Mouse (Mus musculus): Measurements from ENCODE around the gene Zfp644. TPM values are rescaled to one million over a fixed set of nuclear protein-coding genes. Genes with fewer than 3 reads are reported as not detected.

Gene Zfp644
- polyA plus RNA-seq, 1 experiment from 2014 or later: 86.8 TPM

DNA sequence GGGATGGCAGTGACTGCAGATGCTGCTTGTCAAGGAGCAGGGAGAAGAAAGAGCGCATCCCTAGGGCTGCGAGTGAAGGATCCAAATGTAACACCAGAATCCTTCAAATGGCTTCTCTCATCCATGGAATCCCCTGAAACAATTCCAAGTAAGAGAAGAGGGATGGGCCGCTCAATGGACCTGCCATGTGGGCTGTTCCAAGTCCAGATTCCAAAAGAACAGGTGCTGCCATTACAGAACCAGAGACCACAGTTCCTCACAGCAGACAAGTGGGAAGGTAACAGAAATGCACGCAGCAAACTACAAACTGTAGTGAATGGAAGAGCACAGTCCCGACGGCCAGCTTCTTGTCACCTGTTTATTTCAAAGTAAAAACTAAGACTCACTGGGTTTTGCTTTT is 76.6 kb downstream of the Zfp644 start:
- H3K4me3 ChIP-seq: no peak overlapping the region
- no peak overlapping the region for H3K27ac ChIP-seq (replicated peaks)
- no peaks in the 10 kb centered on the region for H3K27me3 ChIP-seq
- peaks cover 4% of the 10 kb centered on the region; the same call in 1 of the 2 replicates for H3K36me3 ChIP-seq
- no peaks in the 10 kb centered on the region for H3K9me3 ChIP-seq
- no peak overlapping the region for H3K9ac ChIP-seq (replicated peaks)
- H3K4me1 ChIP-seq: no peaks in the 10 kb centered on the region
- WGBS: 90% methylated on average over 6 of the region's 6 CpGs
- H3K4me2 ChIP-seq (replicated peaks): no peak overlapping the region
- no peak for ATAC-seq (replicated peaks)

DNA sequence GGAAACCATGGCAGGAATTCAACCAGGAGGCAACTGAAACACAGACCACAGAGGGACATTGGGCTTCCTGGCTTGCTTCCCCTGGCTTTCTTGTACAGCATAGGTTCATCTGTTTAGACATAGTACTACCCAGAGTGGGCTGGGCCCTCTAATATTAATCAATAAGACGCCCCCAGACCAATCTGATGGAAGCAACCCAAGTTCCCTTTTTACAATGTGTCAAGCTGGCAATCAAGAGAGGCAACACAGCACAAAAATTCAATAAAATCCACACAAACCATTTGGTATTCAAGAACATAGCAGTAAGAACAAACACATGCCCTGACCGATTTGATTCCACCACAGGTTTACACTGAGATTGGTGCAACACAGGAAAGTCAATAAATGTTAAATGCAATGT is 82.1 kb downstream of the Zfp644 start:
- WGBS: 96% methylated on average over 2 of the region's 2 CpGs
- H3K4me2 ChIP-seq (replicated peaks): no peak overlapping the region

DNA sequence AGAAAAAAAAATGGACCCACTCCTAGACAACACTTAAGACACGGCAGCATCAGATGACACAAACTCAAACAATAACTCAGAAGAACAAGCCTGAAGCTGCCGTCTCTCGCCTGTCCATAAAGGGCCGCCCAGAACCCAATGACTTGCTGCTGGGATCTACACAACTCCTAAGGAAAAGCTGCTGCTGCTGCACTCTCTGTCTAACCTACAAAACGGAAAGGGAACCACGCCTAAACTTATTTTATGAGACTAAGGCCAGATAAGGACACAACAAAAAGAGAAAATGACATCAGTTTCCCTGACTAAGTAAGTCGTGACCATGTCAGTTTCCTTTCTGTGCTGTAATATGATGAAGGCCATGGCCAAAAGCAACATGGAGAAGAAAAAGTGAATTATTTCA is 82.5 kb downstream of the Zfp644 start:
- no peak overlapping the region for H3K4me3 ChIP-seq
- H3K27me3 ChIP-seq: no peaks in the 10 kb centered on the region
- H3K4me2 ChIP-seq (replicated peaks): no peak overlapping the region
- ATAC-seq (replicated peaks): no peak
- H3K9me3 ChIP-seq: no peaks in the 10 kb centered on the region
- no peaks in the 10 kb centered on the region for H3K4me1 ChIP-seq
- no peaks in the 10 kb centered on the region; the same call in none of the 2 replicates for H3K36me3 ChIP-seq
- 87% methylated on average over 7 of the region's 7 CpGs for WGBS
- no peak overlapping the region for H3K9ac ChIP-seq (replicated peaks)
- H3K27ac ChIP-seq (replicated peaks): no peak overlapping the region

More for the DNA sequence above, 82.1 kb downstream of the Zfp644 start:
- Histone ChIP-seq H3K9me3 (no peaks in the 10 kb centered on the region), H3K9ac (replicated peaks) (no peak overlapping the region), H3K36me3 (no peaks in the 10 kb centered on the region; the same call in none of the 2 replicates), H3K4me3 (no peak overlapping the region), H3K4me1 (no peaks in the 10 kb centered on the region), H3K27ac (replicated peaks) (no peak overlapping the region), H3K27me3 (no peaks in the 10 kb centered on the region)
- ATAC-seq (replicated peaks): no peak

DNA sequence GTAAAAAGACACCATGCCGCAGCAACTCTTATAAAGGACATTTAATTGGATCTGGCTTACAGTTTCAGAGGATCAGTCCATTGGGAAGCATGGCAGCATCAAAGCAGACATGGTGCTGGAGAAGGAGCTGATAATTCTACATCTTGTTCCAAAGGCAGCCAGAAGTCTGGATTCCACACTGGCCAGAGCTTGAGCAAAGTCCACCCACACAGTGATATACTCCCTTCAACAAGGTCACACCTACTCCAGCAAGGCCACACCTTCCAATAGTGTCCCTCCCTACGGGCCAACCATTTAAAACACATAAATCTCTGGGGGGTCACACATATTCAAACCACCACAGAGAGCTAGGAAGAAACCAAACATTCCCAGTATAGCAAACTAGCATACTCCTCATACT is 84.9 kb downstream of the Zfp644 start:
- H3K27me3 ChIP-seq: no peaks in the 10 kb centered on the region
- ATAC-seq (replicated peaks): no peak
- no peaks in the 10 kb centered on the region for H3K9me3 ChIP-seq
- no peak overlapping the region for H3K9ac ChIP-seq (replicated peaks)
- no peaks in the 10 kb centered on the region for H3K4me1 ChIP-seq
- 95% methylated on average over 2 of the region's 2 CpGs for WGBS
- H3K27ac ChIP-seq (replicated peaks): no peak overlapping the region
- H3K4me2 ChIP-seq (replicated peaks): no peak overlapping the region
- no peak overlapping the region for H3K4me3 ChIP-seq
- no peaks in the 10 kb centered on the region; the same call in none of the 2 replicates for H3K36me3 ChIP-seq

DNA sequence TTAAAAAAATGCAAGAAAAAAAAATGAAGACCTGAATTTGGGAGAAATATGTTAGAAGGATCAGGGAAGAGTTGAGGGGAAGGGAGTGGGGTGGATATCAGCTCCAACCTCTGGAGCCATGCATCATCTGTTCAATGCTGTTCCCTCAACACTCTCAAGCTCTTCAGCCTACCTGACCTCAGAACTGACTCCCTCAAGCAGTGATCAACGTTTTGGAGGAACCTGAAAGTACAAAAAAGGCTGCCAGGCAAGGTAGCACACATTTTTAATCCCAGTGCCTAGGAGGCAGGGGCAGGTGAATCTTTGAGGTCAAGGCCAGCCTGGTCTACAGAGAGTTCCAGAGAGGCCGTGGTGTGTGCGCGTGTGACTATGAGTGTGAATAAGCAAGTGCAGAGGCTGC is 88.3 kb downstream of the Zfp644 start, which contains the start of gene Gm17304:
Gm17304 (plus strand) TSS at position 301 of the 400 bp plus-strand sequence.
- 95% methylated on average over 4 of the region's 4 CpGs for WGBS
- ATAC-seq (replicated peaks): no peak

DNA sequence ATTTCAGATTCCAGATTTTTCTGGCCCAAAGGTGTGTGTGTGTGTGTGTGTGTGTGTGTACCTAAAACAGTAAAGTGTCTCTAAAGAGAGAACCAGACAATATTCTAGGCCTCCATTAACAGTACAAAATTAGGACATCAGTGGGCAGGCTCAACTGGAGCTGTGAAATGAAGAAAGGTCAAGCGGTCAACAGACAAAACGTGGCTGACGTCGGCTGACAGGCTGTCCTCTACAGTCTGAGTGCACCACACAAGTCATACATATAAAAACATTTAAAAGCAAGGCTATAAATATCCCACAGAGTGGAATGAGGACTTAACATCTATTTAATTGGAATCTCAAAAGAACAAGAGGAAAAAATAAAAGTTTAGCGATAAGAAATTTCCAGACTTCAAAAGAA is 90.0 kb downstream of the Zfp644 start:
- 85% methylated on average over 5 of the region's 5 CpGs for WGBS
- Histone ChIP-seq H3K9me3 (no peaks in the 10 kb centered on the region), H3K9ac (replicated peaks) (no peak overlapping the region), H3K27ac (replicated peaks) (no peak overlapping the region), H3K36me3 (no peaks in the 10 kb centered on the region; the same call in 1 of the 2 replicates), H3K27me3 (no peaks in the 10 kb centered on the region), H3K4me3 (no peak overlapping the region), H3K4me2 (replicated peaks) (no peak overlapping the region), H3K4me1 (no peaks in the 10 kb centered on the region)
- no peak for ATAC-seq (replicated peaks)

More for the DNA sequence above, 88.3 kb downstream of the Zfp644 start, which contains the start of gene Gm17304:
- no peaks in the 10 kb centered on the region; the same call in 1 of the 2 replicates for H3K36me3 ChIP-seq
- no peaks in the 10 kb centered on the region for H3K4me1 ChIP-seq
- no peak within 1 kb of the TSS for H3K27ac ChIP-seq (replicated peaks)
- H3K9ac ChIP-seq (replicated peaks): no peak within 1 kb of the TSS
- no peaks in the 10 kb centered on the region for H3K27me3 ChIP-seq
- no peaks in the 10 kb centered on the region for H3K9me3 ChIP-seq
- no peak within 1 kb of the TSS for H3K4me2 ChIP-seq (replicated peaks)
- no peak within 1 kb of the TSS for H3K4me3 ChIP-seq

DNA sequence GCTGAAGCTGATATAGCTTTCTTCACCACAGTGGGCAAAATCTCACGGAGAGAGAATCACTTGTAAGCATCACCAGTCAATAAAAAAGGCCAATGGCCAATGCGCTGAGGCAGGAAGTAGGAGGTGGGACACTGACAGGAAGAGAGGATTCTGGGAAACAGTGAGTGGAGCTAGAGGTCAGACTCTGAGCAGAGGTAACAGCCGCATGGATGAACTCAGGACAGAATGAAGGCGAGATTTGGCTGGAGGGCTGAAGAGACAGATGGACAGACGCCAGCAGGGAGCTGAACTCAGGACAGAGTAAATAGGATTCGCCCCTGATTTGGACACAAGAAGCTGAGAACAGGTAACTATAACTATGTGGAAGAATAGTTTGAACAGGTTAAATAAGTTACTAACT is 92.0 kb downstream of the Zfp644 start:
- H3K4me3 ChIP-seq: no peak overlapping the region
- no peak overlapping the region for H3K9ac ChIP-seq (replicated peaks)
- H3K36me3 ChIP-seq: no peaks in the 10 kb centered on the region
- H3K27me3 ChIP-seq: no peaks in the 10 kb centered on the region
- ATAC-seq (replicated peaks): no peak
- H3K9me3 ChIP-seq: no peaks in the 10 kb centered on the region
- 91% methylated on average over 6 of the region's 6 CpGs for WGBS
- H3K27ac ChIP-seq (replicated peaks): no peak overlapping the region
- H3K4me2 ChIP-seq (replicated peaks): no peak overlapping the region
- H3K4me1 ChIP-seq: no peaks in the 10 kb centered on the region

DNA sequence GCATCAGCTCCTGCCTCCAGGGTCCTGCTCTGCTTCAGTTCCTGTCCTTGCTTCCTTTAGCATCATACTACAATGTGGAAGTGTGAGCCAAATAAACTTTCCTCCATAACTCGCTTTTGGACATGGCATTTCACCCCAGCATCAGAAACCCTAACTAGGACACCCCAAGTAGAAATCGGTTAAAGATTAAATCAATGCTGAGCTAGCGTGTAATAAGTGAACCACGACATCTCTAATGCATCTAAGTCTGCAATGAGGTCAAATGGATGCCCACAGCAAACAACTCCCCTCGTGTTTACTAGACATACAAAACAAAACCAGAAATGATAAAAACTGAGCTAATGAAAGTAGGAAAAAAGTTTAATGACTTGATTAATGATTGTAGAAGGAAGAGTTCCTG is 92.7 kb downstream of the Zfp644 start:
- Histone ChIP-seq H3K36me3 (no peaks in the 10 kb centered on the region), H3K4me2 (replicated peaks) (no peak overlapping the region), H3K27ac (replicated peaks) (no peak overlapping the region), H3K4me3 (no peak overlapping the region), H3K9me3 (no peaks in the 10 kb centered on the region), H3K27me3 (no peaks in the 10 kb centered on the region), H3K4me1 (no peaks in the 10 kb centered on the region), H3K9ac (replicated peaks) (no peak overlapping the region)
- ATAC-seq (replicated peaks): no peak
- WGBS: 95% methylated on average over 5 of the region's 5 CpGs

DNA sequence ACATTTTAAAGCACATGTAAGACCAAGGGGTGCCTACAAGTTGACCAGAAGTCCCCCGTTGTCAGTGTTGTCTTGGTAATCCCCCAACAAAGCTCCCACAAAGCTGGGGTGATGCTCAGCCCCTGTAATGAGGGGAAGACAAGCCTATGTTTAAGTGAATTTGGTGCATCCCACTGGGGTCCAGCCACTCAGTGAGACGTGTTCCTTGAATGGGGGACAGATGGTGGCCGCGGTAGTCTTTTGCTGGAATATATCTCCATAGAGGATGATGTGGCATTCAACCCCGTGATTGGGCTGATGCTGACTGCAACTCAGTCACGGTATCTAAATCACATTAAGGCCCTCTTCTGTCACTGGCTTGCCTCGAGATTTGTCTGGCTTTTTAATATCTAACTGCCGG is 97.6 kb downstream of the Zfp644 start:
- Histone ChIP-seq H3K36me3 (0 out of 2 replicates have a peak, but pooled peaks cover 7% of the 10 kb centered on the region), H3K9me3 (no peaks in the 10 kb centered on the region), H3K27me3 (no peaks in the 10 kb centered on the region), H3K4me1 (peaks cover 8% of the 10 kb centered on the region), H3K4me2 (replicated peaks) (no peak overlapping the region), H3K27ac (replicated peaks) (no peak overlapping the region), H3K4me3 (no peak overlapping the region), H3K9ac (replicated peaks) (no peak overlapping the region)
- no peak for ATAC-seq (replicated peaks)
- WGBS: 85% methylated on average over 8 of the region's 8 CpGs

DNA sequence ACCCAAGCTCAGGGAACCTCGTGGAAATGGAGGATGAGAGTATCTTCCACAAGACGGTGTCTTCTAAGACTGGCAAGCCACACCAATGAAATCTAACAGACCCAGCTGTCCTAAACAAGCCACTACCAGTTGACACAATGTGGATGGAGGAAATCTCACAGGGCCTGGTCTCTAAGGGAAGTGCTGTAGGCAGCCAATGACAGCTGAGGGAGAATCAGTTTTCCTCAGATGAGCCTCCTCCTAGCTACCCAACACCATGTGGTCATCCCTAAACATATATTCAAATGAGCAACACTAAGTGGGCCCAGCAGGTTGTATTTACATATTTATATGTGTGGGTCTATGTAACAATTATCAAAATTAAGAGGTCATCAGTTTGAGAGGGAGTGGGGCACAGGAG is 99.6 kb downstream of the Zfp644 start:
- no peaks in the 10 kb centered on the region for H3K9me3 ChIP-seq
- 90% methylated on average over 2 of the region's 2 CpGs for WGBS
- H3K36me3 ChIP-seq: 0 out of 2 replicates have a peak, but pooled peaks cover 7% of the 10 kb centered on the region
- no peak overlapping the region for H3K4me2 ChIP-seq (replicated peaks)
- ATAC-seq (replicated peaks): peak; percentile 81; the same call in 1 of the 2 replicates
- H3K4me1 ChIP-seq: peaks cover 8% of the 10 kb centered on the region
- H3K9ac ChIP-seq (replicated peaks): no peak overlapping the region
- H3K27me3 ChIP-seq: no peaks in the 10 kb centered on the region
- H3K4me3 ChIP-seq: no peak overlapping the region
- H3K27ac ChIP-seq (replicated peaks): no peak overlapping the region

DNA sequence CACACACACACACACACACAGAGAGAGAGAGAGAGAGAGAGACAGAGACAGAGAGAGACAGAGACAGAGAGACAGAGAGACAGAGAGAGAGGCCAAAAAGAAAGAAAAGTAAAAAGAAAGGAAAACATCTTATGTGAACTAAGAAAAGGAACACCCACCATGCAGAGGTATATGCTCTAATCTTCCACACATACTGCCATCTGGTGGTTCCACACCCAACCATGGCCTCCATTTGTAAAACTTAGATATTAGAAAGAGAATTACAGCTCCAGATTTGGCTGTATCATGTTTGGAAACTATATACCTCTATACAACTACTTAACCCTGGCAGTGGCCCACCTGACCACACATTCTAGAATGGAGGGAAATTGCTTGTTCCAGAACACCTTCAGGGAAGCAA is 102.7 kb downstream of the Zfp644 start:
- Histone ChIP-seq H3K4me2 (replicated peaks) (no peak overlapping the region), H3K9ac (replicated peaks) (no peak overlapping the region), H3K27me3 (no peaks in the 10 kb centered on the region), H3K36me3 (0 out of 2 replicates have a peak, but pooled peaks cover 10% of the 10 kb centered on the region), H3K4me1 (peaks cover 8% of the 10 kb centered on the region), H3K9me3 (no peaks in the 10 kb centered on the region), H3K4me3 (no peak overlapping the region), H3K27ac (replicated peaks) (no peak overlapping the region)
- ATAC-seq (replicated peaks): no peak

DNA sequence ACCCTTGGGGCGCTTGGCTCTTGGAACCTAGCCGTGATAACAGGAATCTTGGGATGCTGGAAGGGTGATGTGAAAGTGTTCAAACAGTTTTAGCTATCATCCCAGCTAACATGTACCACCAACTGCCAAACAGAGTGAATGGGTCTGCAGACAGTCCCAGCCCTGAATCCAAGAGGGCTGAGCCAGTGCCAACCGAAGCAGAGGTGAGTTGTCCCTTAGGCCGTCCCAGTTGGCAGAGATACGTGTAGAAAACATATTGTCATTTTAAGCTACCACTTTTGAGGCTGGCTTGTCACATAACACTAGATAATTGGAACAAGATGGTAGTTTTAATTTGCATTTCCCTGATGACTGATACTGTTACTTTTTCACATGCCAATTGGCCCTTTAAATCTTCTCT is 106.4 kb downstream of the Zfp644 start:
- H3K4me1 ChIP-seq: no peaks in the 10 kb centered on the region
- ATAC-seq (replicated peaks): no peak; the same call in 1 of the 2 replicates
- no peak overlapping the region for H3K4me2 ChIP-seq (replicated peaks)
- 74% methylated on average over 5 of the region's 5 CpGs for WGBS
- no peak overlapping the region for H3K4me3 ChIP-seq
- no peak overlapping the region for H3K27ac ChIP-seq (replicated peaks)
- H3K36me3 ChIP-seq: 0 out of 2 replicates have a peak, but pooled peaks cover 7% of the 10 kb centered on the region
- H3K9ac ChIP-seq (replicated peaks): no peak overlapping the region
- 0 out of 2 replicates have a peak, but pooled peaks cover 2% of the 10 kb centered on the region for H3K27me3 ChIP-seq
- H3K9me3 ChIP-seq: no peaks in the 10 kb centered on the region

DNA sequence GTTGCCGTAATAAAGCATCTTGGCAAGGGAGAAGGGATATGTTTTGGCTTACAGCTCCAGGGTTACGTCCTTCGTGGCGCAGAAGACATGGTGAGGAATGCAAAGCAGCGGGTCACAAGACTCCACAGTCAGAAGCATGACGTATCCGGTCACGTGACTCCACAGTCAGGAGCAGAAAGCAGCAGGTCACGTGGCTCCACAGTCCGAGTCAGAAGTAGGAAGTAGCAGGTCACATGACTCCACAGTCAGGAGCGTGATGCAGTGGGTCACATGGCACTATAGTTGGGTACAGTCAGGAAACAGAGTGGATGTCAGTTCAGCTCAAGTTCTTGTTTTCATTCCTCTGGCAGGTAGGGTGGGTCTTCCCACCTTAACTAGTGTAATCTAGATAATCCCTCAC is 107.4 kb downstream of the Zfp644 start:
- Histone ChIP-seq H3K27me3 (0 out of 2 replicates have a peak, but pooled peaks cover 2% of the 10 kb centered on the region), H3K36me3 (0 out of 2 replicates have a peak, but pooled peaks cover 3% of the 10 kb centered on the region), H3K4me1 (no peaks in the 10 kb centered on the region), H3K4me3 (no peak overlapping the region), H3K9me3 (no peaks in the 10 kb centered on the region), H3K4me2 (replicated peaks) (no peak overlapping the region), H3K27ac (replicated peaks) (no peak overlapping the region), H3K9ac (replicated peaks) (no peak overlapping the region)
- ATAC-seq (replicated peaks): no peak
- WGBS: 92% methylated on average over 11 of the region's 11 CpGs
